Mouse (Mus musculus): ENCODE measurements around the gene Thra. TPM values are rescaled to one million over a fixed set of nuclear protein-coding genes. Genes with fewer than 3 reads are reported as not detected.
A peak's percentile ranks its signal among the peaks of the same experiment; 100 is the strongest.

Thra gene
- polyA plus RNA-seq, 1 experiment from 2014 or later = 46.8 TPM

DNA sequence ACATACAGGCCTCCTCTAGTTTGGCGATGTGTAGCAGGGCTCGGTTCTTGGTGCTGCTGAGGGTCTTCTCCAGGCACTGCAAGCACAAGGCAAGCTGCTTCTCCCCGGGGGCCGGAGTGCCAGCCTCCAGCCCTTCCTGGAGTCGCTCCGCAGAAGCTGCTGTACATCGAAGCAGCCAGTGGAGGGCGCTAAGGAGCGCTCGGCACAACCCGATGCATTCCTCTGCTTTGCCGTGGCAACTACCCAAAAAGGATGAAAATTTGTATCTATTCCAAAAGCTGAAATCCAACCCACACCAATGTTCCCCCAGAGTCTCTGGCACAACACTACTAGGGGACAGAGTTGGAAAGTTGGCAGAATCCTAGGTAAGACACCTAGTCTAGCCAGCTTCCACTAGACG is 22.5 kb upstream of the Thra start:
- no peak overlapping the region for H3K4me3 ChIP-seq (ENCODE audit: low read depth, low read length)
- peak; percentile 84 for TF ChIP-seq CTCF (IDR thresholded peaks at IDR 0.05; ENCODE audit: low read depth)
- H3K4me1 ChIP-seq (ENCODE audit: insufficient read depth) = peaks cover 25% of the 10 kb centered on the region
- H3K27ac ChIP-seq (ENCODE audit: low read depth) = 0 out of 2 replicates have a peak overlapping the region, but pooled peaks have one; percentile 30
- WGBS = 20% methylated on average over 13 of the region's 13 CpGs
- H3K4me2 ChIP-seq = no peak overlapping the region
- peaks cover 54% of the 10 kb centered on the region for H3K36me3 ChIP-seq (ENCODE audit: insufficient read depth)
- DNase-seq = peak; percentile 90
- H3K9ac ChIP-seq = no peak overlapping the region
- no peak for ATAC-seq (ENCODE audit: insufficient read depth)
- no peaks in the 10 kb centered on the region for H3K9me3 ChIP-seq (ENCODE audit: low read depth, low read length)
- H3K27me3 ChIP-seq (ENCODE audit: insufficient read depth, low read length) = no peaks in the 10 kb centered on the region

DNA sequence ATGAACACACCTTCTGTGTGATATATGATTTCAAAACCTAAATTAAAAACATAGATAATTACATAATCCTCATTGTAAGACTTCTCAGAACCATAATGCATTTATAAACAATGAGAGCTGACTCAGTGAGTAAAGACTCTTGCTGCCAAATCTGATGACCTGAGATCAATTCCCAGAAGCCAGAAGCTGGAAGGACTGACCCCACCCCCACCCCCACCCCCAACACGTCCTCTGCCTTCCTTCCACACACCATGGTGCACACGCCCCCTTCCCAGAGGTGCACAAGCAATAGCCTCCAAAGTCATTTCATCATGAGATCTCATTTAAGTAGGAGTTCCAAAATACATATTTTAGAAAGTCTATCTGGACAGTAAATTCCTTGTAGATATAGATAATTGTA is 19.7 kb upstream of the Thra start:
- H3K9me3 ChIP-seq (ENCODE audit: low read depth, low read length) = no peaks in the 10 kb centered on the region
- no peak for TF ChIP-seq CTCF (IDR thresholded peaks at IDR 0.05; ENCODE audit: low read depth)
- no peak for ATAC-seq (ENCODE audit: insufficient read depth)
- no peak for DNase-seq
- H3K27me3 ChIP-seq (ENCODE audit: insufficient read depth, low read length) = no peaks in the 10 kb centered on the region
- H3K36me3 ChIP-seq (ENCODE audit: insufficient read depth) = peaks cover 39% of the 10 kb centered on the region
- WGBS = 43% methylated on average over 2 of the region's 2 CpGs
- H3K4me1 ChIP-seq (ENCODE audit: insufficient read depth) = peaks cover 25% of the 10 kb centered on the region
- no peak overlapping the region for H3K4me2 ChIP-seq
- peak overlapping the region; percentile 82; the same call in 1 of the 2 replicates for H3K27ac ChIP-seq (ENCODE audit: low read depth)
- H3K9ac ChIP-seq = no peak overlapping the region
- H3K4me3 ChIP-seq (ENCODE audit: low read depth, low read length) = no peak overlapping the region

DNA sequence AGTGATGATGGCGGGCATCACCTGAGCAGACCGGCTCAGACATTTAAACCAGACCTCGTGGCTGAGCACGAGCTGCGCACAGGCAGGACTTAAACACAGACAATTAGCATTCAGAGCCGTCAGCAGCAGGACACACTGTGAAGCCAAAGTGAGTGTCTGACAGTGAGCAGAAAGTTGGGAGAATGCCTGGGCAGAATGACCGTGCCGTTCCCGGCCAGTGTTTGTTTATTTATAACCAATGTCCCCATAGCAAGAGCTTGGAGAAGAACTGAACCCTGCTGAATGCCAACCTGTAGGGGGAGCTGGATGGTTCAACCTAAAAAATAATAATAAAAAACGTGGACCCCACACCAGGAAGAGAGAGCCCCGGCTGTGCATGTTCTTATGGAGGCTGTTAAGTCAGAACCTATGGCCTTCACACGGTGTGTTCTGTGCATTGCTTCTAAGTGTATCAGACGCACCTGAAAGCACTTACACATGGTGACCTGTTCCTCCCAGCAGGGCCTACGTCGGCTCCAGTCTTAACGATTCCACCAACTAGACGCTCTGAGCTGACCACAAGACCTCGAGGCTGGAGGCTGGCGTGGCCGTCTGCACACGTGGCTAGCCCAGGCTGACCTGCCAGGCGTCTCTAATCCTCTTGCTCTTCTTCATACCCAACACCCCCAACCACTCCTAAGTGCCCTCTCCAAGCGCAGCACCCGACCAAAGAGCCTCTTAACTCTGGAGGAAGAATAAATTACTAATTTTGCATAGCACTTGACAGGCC is 18.8 kb upstream of the Thra start:
- no peak overlapping the region; the same call in 1 of the 2 replicates for H3K9ac ChIP-seq
- ATAC-seq (ENCODE audit: insufficient read depth) = peak; percentile 81

DNA sequence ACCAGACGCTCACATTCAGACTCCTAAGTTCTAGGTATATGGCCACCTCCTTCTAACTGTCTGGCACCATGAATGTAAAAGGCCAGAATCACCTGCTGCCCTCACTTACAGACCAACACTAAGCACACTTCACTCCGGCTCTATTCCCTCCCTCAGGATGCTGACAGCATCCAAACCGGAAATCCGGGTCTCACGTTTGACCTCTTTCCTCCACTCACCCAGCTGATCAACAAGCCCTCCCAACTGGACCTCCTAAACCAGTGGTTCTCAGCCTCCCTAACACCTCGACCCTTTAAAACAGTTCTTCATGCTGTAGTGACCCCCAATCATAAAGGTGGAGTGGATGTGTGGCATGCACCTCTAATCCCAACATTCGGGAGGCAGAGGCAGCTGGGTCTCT is 17.3 kb upstream of the Thra start:
- TF ChIP-seq CTCF (IDR thresholded peaks at IDR 0.05; ENCODE audit: low read depth) = no peak
- 42% methylated on average over 7 of the region's 7 CpGs for WGBS
- H3K9ac ChIP-seq = no peak overlapping the region

More for the DNA sequence above, 18.8 kb upstream of the Thra start:
- Histone ChIP-seq H3K4me2 (peak overlapping the region; percentile 21), H3K9me3 (ENCODE audit: low read depth, low read length) (no peaks in the 10 kb centered on the region), H3K36me3 (ENCODE audit: insufficient read depth) (peaks cover 37% of the 10 kb centered on the region), H3K4me3 (ENCODE audit: low read depth, low read length) (no peak overlapping the region), H3K27ac (ENCODE audit: low read depth) (peak overlapping the region; percentile 82), H3K27me3 (ENCODE audit: insufficient read depth, low read length) (no peaks in the 10 kb centered on the region), H3K4me1 (ENCODE audit: insufficient read depth) (peaks cover 25% of the 10 kb centered on the region)
- peak; percentile 93 for DNase-seq
- peak; percentile 72 for TF ChIP-seq CTCF (IDR thresholded peaks at IDR 0.05; ENCODE audit: low read depth)
- 31% methylated on average over 24 of the region's 24 CpGs for WGBS

GRCm38 (mm10) chr11:98725926-98726506 is 14.4 kb upstream of the Thra start:
- peaks cover 30% of the 10 kb centered on the region for H3K36me3 ChIP-seq (ENCODE audit: insufficient read depth)
- H3K4me1 ChIP-seq (ENCODE audit: insufficient read depth) = peaks cover 25% of the 10 kb centered on the region
- ATAC-seq (ENCODE audit: insufficient read depth) (no peak), DNase-seq (no peak)
- H3K27ac ChIP-seq (ENCODE audit: low read depth) = no peak overlapping the region
- no peaks in the 10 kb centered on the region for H3K27me3 ChIP-seq (ENCODE audit: insufficient read depth, low read length)
- H3K4me3 ChIP-seq (ENCODE audit: low read depth, low read length) = no peak overlapping the region
- no peak overlapping the region for H3K4me2 ChIP-seq
- no peaks in the 10 kb centered on the region for H3K9me3 ChIP-seq (ENCODE audit: low read depth, low read length)
- H3K9ac ChIP-seq = no peak overlapping the region
- no peak for TF ChIP-seq CTCF (IDR thresholded peaks at IDR 0.05; ENCODE audit: low read depth)
- WGBS = 94% methylated on average over 15 of the region's 15 CpGs

More for the DNA sequence above, 17.3 kb upstream of the Thra start:
- Histone ChIP-seq H3K4me3 (ENCODE audit: low read depth, low read length) (no peak overlapping the region), H3K27ac (ENCODE audit: low read depth) (no peak overlapping the region), H3K9me3 (ENCODE audit: low read depth, low read length) (no peaks in the 10 kb centered on the region), H3K36me3 (ENCODE audit: insufficient read depth) (peaks cover 36% of the 10 kb centered on the region), H3K27me3 (ENCODE audit: insufficient read depth, low read length) (no peaks in the 10 kb centered on the region), H3K4me1 (ENCODE audit: insufficient read depth) (peaks cover 23% of the 10 kb centered on the region), H3K4me2 (peak overlapping the region; percentile 2; the same call in 1 of the 2 replicates)
- DNase-seq (no peak), ATAC-seq (ENCODE audit: insufficient read depth) (no peak)

DNA sequence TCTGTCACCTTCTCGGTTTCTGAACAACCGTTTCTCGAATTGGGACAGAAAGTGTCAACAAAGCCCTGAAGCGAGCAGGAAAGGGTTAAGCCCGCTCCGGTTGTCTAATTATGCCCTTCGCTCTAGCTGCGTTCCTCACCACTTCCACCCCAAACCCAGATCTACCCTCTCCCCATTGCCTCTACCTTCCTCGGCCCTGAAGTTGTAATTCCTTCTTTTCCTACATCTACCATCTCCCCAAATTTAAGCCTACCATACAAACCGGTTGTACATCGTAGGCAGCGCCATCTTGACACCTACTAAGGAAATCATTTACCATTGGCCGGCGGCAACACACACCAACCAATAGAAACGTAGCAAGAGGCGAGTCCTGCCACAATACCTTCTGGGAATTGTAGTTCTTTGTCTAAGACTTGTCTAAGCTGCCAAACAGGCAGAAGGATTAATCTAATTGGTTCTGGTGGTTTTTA is 11.3 kb upstream of the Thra start, which contains the start of gene Med24:
TSS of gene Med24 (minus strand) at position 317 of the 470 bp plus-strand sequence.
- peak; percentile 96 for DNase-seq
- under 1% methylated on average over 16 of the region's 16 CpGs for WGBS
- H3K9ac ChIP-seq = peak within 1 kb of the TSS; percentile 62
- peak within 1 kb of the TSS; percentile 63 for H3K27ac ChIP-seq (ENCODE audit: low read depth)
- peaks cover 2% of the 10 kb centered on the region; the same call in 1 of the 2 replicates for H3K9me3 ChIP-seq (ENCODE audit: low read depth, low read length)
- H3K36me3 ChIP-seq (ENCODE audit: insufficient read depth) = peaks cover 30% of the 10 kb centered on the region
- no peaks in the 10 kb centered on the region for H3K27me3 ChIP-seq (ENCODE audit: insufficient read depth, low read length)
- H3K4me2 ChIP-seq = peak within 1 kb of the TSS; percentile 89
- peaks cover 7% of the 10 kb centered on the region; the same call in 1 of the 2 replicates for H3K4me1 ChIP-seq (ENCODE audit: insufficient read depth)
- H3K4me3 ChIP-seq (ENCODE audit: low read depth, low read length) = peak within 1 kb of the TSS; percentile 63
- peak; percentile 94 for ATAC-seq (ENCODE audit: insufficient read depth)
- TF ChIP-seq CTCF (IDR thresholded peaks at IDR 0.05; ENCODE audit: low read depth) = no peak

GRCm38 (mm10) chr11:98730727-98731126 is 9.7 kb upstream of the Thra start:
- peaks cover 18% of the 10 kb centered on the region for H3K36me3 ChIP-seq (ENCODE audit: insufficient read depth)
- peaks cover 7% of the 10 kb centered on the region; the same call in 1 of the 2 replicates for H3K4me1 ChIP-seq (ENCODE audit: insufficient read depth)
- no peak for DNase-seq
- no peaks in the 10 kb centered on the region for H3K27me3 ChIP-seq (ENCODE audit: insufficient read depth, low read length)
- peak overlapping the region; percentile 3; the same call in 1 of the 2 replicates for H3K27ac ChIP-seq (ENCODE audit: low read depth)
- no peak overlapping the region for H3K4me3 ChIP-seq (ENCODE audit: low read depth, low read length)
- no peak for TF ChIP-seq CTCF (IDR thresholded peaks at IDR 0.05; ENCODE audit: low read depth)
- H3K9ac ChIP-seq = no peak overlapping the region
- H3K4me2 ChIP-seq = 0 out of 2 replicates have a peak overlapping the region, but pooled peaks have one; percentile 25
- WGBS = 47% methylated on average over 4 of the region's 4 CpGs
- ATAC-seq (ENCODE audit: insufficient read depth) = no peak
- peaks cover 3% of the 10 kb centered on the region; the same call in 1 of the 2 replicates for H3K9me3 ChIP-seq (ENCODE audit: low read depth, low read length)

Data from lung, embryonic 14.5 days (tissue).